Mouse (Mus musculus) megakaryocyte, embryonic 14.5 days (primary cell): ENCODE measurements around the gene Senp5.

ENCODE experiments used
- FLI1 ChIP-seq: IDR thresholded peaks from 2 replicates; pipeline ENCODE4 v1.6.1; 2012; ENCODE audit warnings: low read length, inconsistent platforms, mixed read lengths
- GATA1 ChIP-seq: IDR thresholded peaks from 3 replicates; pipeline ENCODE4 v1.6.1; 2012; ENCODE audit warnings: mixed read lengths, low read length, inconsistent platforms, borderline replicate concordance

- TF ChIP-seq FLI1 (no peak), GATA1 (no peak)
These were observed 68.5 kb downstream of the Senp5 start for GRCm38 (mm10) chr16:31934550-31935010.
